8 mouse cellular contexts compared by ENCODE assay signal in the genomic region with DNA sequence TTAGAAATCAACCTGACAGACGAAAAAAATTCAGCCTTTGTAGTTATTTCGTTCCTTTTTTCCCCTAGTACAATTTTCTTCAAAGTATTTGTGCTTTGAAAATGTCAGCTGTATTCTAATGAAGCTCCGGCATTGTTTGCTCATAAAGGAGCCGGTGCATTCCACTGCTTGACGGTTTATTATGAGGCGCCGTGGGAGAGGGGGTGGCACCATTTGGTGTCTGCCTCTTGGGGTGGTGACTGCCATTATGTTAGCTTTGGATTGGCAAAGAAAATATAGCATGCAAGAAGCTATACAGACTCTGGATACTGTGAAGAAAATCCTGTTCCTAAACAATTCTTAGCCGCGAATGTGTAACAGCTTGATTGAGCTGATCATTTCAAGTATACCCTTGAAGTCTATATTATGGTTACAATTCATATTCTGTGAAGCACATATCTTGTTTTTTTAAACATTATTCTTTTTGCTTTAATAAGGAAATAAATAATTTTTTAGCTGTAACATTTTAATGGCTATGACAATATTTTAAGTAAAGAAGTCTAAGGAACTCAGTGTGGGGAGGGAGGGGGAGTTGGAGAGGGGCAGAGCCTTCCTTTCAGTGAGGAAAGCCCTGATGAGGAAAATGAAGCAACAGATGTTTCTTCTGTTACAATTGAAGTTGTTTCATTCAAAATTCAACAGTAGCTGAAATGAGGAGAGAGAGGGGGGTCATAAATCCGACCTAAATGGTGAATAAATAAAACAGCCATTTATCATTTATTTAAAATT.
DNase-seq lines count a peak whose midpoint lies in the region; ATAC-seq lines count a peak whose summit lies in the region.

No protein-coding gene starts in this region.

- H3K9me3 ChIP-seq in erythroblast, embryonic 14.5 days (ENCODE audit: control insufficient read depth, low read length), result no peaks in the 10 kb centered on the region
- H3K9me3 ChIP-seq in limb, embryonic 13.5 days, result no peaks in the 10 kb centered on the region
- no peaks in the 10 kb centered on the region for H3K9me3 ChIP-seq in neural tube, embryonic 12.5 days

- peak overlapping the region; percentile 63; the same call in 1 of the 2 replicates for H3K27ac ChIP-seq in limb, embryonic 13.5 days
- H3K27ac ChIP-seq in neural tube, embryonic 12.5 days, result no peak overlapping the region

- H3K4me2 ChIP-seq in limb, embryonic 13.5 days (replicated peaks), result peak overlapping the region; percentile 78
- H3K4me2 ChIP-seq in neural tube, embryonic 12.5 days (replicated peaks), result peak overlapping the region; percentile 60

- 3% methylated on average over 10 of the region's 10 CpGs for WGBS in limb, embryonic 13.5 days
- WGBS in neural tube, embryonic 12.5 days, result 1% methylated on average over 10 of the region's 10 CpGs

- H3K36me3 ChIP-seq in erythroblast, embryonic 14.5 days (ENCODE audit: control insufficient read depth), result peaks cover 49% of the 10 kb centered on the region
- H3K36me3 ChIP-seq in limb, embryonic 13.5 days, result no peaks in the 10 kb centered on the region
- H3K36me3 ChIP-seq in neural tube, embryonic 12.5 days, result no peaks in the 10 kb centered on the region

- H3K4me3 ChIP-seq in erythroblast, embryonic 14.5 days (replicated peaks), result peak overlapping the region; percentile 64
- peak overlapping the region; percentile 51 for H3K4me3 ChIP-seq in limb, embryonic 13.5 days
- peak overlapping the region; percentile 41 for H3K4me3 ChIP-seq in neural tube, embryonic 12.5 days

- no peak for ATAC-seq in limb, embryonic 13.5 days (ENCODE audit: low FRiP score, low read depth)
- peak; percentile 90 for ATAC-seq in neural tube, embryonic 12.5 days (ENCODE audit: low FRiP score, low read depth)

- peak overlapping the region; percentile 66 for H3K9ac ChIP-seq in limb, embryonic 13.5 days
- peak overlapping the region; percentile 26; the same call in 1 of the 2 replicates for H3K9ac ChIP-seq in neural tube, embryonic 12.5 days

- H3K27me3 ChIP-seq in erythroblast, embryonic 14.5 days (ENCODE audit: control insufficient read depth), result no peaks in the 10 kb centered on the region
- no peaks in the 10 kb centered on the region for H3K27me3 ChIP-seq in limb, embryonic 13.5 days
- H3K27me3 ChIP-seq in neural tube, embryonic 12.5 days (replicated peaks), result no peaks in the 10 kb centered on the region

- DNase-seq in cerebellum, adult 18-20 months, result peak; percentile 28 to 49
- DNase-seq in cerebellum, adult 8-10 months, result no peak
- peak; percentile 29 for DNase-seq in adrenal gland, postnatal 14 days
- DNase-seq in induced T-regulatory cell, adult 2 months (ENCODE audit: low read depth), result peak; percentile 20
- DNase-seq in urinary bladder, postnatal 10 days (ENCODE audit: low spot score), result no peak

- H3K4me1 ChIP-seq in erythroblast, embryonic 14.5 days (ENCODE audit: control insufficient read depth), result peaks cover 63% of the 10 kb centered on the region
- H3K4me1 ChIP-seq in limb, embryonic 13.5 days, result peaks cover 6% of the 10 kb centered on the region; the same call in 1 of the 2 replicates
- peaks cover 7% of the 10 kb centered on the region; the same call in 1 of the 2 replicates for H3K4me1 ChIP-seq in neural tube, embryonic 12.5 days

Comparison
In these comparisons a context has a peak if more than half of its experiments do, and no peak if none do; other contexts are left out.
1. DNase-seq: peak in cerebellum, adult 18-20 months (2 of 2), adrenal gland, postnatal 14 days (single experiment) and induced T-regulatory cell, adult 2 months (single experiment); none in cerebellum, adult 8-10 months (single experiment) and urinary bladder, postnatal 10 days (single experiment).
2. Peak in every context shown above with its lines, with median percentiles within 50 percentile points of each other: H3K4me3 ChIP-seq.